Mouse (Mus musculus) thymus, postnatal 10 days (tissue): ENCODE results near the gene I830077J02Rik.
"Not testable (repeated sequence)": the region's sequence is repeated elsewhere in the genome, so short reads cannot be mapped to it uniquely, and the experiment has no call there.

Experiments used
- DNase-seq, 2 experiments: peaks; one replicate each; pipeline ENCODE4 v3.0.0; 2021; ENCODE audit warnings: low spot score in 2 of 2

Gene I830077J02Rik

DNA sequence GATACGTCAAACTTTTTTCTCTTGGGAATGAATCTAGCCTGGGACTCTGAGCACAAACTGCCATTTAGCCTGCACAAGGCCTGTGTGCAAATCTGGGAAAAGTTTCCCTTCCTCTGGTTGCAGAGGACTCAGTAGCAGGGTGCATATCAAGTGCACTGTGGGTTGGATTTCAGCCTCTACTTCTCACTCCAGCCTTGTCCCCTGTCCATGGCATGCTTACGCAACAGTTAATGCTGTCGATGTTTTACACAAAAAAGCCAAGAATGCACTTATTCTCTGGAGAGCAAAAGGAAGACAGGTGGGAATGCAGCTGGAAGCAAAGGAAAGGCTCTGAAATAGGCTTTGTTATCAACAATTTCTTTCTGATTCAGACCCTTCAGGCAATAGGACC, 14.1 kb downstream of the I830077J02Rik start:
- DNase-seq: no peak

DNA sequence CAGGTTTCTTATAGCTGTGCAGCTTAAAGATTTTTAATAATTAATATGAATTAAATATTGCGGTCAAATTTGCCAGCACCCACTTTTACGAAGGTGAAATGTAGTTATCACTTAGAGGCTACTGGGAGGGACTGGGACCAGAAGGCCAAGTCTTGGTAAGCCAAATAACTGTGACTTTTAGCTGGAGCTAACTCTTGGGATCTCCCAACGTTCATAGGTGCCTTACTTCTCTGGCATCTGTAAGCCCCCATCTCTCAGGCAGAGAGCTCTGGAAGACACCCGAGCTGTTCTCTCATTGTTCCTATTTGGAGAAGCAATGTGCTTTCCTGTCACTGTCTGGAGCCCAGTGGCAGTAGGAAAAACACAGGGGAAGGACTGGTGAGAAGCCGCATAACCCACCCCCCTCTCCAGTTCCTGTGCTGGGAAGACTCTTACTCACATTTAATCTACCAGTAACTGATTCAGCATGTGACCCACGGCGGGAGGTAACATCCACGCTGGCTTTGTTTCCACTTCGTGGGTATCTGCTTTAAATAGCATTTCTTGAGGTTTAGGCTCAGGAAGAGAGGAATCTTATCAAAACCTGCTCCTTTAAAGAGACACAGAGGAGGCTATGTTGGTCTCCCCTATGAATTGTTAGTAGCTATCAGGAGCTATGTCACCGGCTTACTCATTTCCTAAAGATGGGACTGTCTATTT, 14.7 kb downstream of the I830077J02Rik start:
- no peak for DNase-seq

DNA sequence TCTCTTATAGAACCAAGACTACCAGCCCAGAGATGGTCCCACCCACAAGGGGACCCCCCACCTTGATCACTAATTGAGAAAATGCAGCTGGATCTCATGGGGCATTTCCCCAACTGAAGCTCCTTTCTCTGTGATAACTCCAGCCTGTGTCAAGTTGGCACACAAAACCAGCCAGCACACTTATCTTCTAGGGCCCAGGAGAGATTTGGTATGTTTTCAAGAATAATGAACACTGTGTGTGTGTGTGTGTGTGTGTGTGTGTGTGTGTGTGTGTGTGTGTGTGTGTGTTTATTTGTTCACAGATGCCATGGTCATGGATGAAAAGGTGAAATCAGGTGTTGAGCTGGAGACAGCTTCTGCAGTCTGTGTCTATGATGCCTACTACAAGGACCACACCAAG, 16.0 kb downstream of the I830077J02Rik start:
- DNase-seq: not testable (repeated sequence)

DNA sequence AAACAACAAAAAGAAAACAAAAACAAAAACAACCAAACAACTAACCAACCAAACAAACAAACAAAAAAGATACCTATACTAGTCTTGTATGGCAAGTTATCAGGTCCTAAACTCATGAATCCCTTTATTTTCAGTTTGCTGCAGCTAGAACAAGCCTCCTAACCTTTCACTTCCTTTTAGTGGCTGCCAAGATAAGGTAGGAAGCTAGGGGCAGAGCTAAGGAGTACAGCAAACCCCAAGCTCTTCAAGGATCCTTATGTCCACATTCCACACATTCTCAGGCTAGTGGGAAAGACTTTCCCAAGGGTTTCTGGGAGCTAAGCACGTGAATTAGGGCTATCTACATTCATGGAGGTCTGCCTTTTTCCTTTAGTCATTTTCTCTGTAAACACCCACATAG, 17.2 kb downstream of the I830077J02Rik start:
- DNase-seq: no peak

DNA sequence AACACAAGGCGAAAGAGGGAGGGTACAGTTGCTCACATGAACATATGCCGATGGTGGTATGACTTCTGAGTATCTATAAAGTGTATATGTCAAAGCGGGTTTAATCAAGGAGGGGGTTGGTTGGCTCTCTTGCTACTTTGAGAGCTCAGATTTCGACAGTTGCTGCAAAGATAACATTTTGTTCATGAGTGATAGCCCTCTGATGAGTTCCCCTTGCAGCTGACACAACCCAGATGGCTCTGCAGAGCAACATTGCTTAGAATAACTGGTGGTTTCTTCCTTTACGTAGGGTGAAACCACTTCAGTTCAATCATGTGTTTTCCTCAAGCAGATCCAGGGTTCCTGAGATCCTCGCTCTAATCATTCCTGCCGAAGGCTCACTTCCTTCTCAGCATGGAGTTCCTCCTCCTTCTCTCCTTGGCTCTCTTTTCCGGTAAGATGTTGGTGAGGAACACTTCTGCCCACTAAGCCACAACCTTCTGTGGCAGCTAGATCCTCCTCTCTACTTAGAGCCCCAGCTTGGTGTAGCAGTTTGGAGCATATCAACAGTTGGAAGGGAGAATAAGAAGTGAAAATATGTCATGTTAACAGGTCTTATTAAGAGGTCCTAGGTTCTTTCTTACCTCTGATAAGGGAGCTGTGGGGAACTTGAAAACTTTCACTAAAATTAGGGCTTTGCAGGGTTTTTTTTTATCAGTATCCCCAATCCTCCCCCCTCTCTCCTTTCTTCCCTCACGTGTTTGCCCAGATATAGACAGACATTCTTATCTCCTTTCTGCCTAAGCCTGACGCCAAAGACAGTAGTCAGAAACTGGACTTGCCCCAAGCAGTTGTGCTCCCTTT, 18.4 kb downstream of the I830077J02Rik start:
- no peak for DNase-seq

DNA sequence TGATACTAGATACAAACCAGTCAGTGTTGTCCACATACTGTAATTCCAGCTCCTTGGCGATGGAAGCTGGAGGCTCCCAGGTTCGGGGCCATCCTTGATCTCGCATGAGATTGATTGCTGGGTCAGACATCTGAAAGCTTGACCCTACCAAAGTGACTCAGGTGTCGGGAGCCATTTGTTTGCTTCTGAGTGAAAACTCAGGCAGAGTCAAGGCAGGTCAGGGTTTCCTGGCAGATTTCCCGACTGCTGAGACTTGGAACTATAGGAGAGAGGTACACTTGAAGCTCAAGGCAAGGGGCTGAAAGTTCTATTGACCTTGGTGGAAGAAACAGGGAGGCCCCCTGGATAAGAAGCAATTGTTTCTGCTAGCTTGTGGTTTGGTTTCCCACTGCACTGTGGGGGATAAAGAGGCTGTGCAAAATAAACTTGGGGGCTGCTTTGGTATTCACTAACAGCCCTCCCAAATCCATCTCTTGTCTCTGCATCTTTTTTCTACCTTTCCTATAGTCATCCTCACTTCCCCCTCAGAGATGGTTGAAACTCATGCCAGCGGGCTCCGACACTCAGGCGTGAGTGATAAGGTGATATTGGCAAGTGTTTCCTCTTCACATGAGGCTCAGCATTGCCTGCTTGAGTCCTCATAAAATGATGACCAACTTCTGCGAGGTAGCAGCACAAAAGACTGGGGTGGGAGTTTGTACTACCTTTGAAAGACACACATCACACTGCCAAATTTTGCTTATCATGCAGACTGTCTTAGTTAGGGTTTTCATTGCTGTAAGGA, 20.2 kb downstream of the I830077J02Rik start:
- DNase-seq: no peak

DNA sequence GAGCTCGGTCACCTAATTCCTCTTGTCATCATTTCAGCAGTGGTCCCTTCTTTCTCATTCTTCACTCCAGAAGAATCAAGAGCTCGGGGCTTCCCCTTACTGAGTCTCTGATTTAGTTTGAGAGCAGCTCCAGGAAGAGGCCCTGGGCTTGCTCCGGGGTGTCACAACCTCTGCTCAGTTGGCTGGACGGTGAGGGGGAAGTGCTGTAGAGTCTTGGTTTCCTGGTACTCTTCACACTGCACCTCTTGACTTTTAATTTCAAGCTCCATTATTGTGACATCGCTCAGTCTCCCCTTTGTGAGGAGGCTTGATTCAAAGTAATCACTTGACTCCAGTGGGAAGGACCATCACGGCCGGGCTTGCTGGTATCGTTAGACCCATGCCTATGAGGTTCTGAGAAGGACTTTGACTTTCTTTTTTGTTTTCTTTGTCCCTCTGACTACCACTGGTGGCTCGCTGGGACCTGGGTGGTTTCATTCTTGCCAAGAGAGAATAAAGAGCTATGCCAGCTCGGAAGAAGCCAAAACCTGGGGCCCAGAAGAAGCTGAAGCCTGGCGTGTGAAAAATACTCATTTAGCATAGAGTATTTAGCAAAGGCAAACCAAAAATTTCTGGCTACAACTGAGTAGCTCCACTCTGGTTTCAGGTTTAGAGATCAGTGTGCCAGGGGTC, 21.8 kb downstream of the I830077J02Rik start:
- peak in 1 of 2 experiments; percentile 31 for DNase-seq

DNA sequence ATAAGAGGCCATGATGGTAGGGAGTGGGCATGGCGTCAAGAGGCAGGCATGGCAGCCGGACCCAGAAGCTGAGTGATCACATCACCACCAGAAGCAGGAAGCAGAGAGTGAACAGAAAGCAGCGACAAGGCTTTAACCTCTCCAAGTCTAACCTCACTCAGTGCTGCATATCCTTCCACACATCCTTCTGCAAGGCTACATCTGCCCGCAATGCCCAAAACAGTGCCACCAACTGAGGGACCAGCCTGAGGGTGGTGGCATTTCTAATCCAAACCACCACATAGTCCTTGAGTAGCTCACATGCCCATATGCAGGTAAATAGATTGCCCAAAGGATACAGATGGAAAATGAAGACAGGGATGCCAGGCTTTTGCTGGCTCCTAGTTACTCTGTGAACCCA, 23.5 kb downstream of the I830077J02Rik start:
- no peak for DNase-seq

DNA sequence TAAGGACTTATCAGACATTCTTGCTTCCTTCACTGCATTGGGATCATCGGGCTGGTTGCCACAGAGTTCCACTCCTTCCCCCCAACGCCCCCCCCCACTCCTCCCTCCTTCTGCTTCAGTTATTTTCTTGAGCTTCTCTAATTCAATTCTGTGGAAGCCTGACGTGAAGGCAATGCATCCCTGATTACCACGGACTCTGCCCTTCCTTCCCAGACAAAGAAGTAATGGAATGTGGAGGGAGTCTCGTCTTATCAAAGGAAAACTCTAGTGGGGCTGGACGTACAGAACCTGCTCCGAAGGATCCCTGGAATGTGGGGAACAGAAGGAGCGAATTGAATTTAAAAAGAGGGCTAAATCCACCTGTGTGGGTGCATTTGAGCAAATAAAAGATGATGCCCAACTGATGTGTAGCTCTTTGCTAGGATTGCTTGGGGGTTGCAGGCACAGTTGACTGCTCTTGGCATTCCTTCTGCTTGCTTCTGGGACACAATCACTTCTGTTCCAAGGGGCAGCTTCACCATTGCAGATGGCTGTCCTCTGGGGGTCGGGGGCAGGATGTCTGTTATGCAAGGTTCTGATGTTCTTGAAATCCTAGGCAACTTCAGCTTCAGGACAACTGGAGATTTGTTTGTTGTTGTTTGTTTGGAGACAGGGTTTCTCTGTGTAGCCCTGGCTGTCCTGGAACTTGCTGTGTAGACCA, 24.4 kb downstream of the I830077J02Rik start:
- no peak for DNase-seq

DNA sequence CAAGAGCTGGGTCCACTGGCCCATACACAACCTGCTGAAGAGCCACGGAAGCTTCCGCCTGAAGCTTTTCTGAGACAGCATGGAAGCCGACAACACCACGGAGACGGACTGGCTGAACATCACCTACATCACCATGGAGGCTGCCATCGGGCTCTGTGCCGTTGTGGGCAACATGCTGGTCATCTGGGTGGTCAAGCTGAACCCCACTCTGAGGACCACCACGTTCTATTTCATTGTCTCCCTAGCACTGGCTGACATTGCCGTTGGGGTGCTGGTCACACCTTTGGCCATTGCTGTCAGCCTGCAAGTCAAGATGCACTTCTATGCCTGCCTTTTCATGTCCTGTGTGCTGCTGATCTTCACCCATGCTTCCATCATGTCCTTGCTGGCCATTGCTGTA, 27.7 kb downstream of the I830077J02Rik start:
- DNase-seq: no peak

DNA sequence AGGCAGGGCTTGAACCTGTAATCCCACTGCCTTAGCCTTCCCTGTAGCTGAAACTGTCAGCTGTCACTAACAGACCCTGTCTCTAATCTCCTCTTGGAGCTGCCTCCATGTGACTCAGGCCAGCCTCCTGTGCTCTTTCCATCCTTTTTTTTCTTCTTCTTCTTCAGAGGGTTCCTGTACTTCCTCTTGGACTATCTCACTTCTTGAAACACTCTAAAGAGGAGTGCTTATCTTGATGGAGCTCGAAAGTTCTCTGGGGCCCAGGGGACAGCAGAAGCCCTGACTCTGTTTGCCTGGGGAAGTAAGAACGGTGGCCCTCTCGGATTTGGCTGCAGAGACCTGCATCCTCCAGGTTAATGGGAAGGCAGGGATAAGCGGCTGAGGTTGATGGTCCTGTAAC, 28.3 kb downstream of the I830077J02Rik start:
- no peak for DNase-seq

DNA sequence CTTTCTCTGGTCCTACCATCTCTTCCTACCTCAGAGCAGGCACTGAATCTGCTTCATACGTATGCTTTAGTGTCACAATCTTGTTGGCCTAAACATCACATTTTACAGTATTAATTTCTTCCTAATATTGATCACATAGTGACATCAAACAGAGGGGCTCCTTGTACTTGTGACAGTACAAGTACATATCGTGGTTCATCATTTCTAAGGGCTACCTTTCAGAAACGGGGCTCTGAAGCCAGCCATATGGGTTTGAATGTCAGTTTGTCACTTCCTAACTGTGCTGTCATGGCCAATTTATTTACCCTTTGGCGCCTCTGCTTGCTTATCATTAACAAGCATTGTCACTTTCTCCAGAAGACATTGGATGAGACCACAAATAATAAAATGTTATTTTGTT, 31.0 kb downstream of the I830077J02Rik start:
- no peak for DNase-seq

DNA sequence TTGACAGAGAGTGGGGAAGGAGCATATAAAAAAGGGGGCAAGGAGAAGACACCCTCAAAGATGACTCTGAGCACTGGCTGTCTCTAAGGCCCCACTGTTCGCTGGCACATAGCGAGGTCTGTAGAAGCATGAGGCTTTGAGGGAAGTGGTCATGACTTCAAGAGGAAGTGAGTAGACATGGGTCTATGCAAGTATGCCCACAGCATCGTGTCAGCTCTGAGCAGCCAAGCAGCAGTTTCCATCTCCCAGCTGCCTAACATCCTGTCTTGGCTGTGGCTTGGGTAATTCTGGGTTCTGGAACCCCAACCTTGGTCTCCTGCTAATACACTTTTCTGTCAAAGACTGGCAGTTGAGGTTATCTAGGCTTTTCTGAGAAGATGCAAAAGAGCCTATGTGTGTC, 31.7 kb downstream of the I830077J02Rik start:
- peak; percentile 7 to 14 for DNase-seq

DNA sequence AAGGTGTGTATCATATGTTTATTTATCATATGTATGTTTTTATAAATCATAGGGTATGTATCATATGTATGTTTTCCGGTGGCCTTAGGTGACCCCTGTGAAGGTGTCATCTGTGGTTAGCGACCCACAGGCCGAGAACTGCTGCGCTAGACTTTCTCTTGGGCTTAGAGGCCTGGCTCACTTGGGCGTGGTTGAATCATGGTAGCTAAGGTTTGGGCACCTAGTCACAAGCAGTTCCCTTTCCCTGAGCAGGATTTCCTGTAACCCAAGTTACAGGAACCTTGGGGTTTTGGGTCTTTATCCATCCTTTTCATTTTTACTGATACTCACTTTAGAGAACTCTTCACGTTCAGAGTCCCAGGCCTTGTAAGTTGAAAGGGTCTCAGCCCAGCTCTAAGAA, 32.2 kb downstream of the I830077J02Rik start:
- DNase-seq: no peak

DNA sequence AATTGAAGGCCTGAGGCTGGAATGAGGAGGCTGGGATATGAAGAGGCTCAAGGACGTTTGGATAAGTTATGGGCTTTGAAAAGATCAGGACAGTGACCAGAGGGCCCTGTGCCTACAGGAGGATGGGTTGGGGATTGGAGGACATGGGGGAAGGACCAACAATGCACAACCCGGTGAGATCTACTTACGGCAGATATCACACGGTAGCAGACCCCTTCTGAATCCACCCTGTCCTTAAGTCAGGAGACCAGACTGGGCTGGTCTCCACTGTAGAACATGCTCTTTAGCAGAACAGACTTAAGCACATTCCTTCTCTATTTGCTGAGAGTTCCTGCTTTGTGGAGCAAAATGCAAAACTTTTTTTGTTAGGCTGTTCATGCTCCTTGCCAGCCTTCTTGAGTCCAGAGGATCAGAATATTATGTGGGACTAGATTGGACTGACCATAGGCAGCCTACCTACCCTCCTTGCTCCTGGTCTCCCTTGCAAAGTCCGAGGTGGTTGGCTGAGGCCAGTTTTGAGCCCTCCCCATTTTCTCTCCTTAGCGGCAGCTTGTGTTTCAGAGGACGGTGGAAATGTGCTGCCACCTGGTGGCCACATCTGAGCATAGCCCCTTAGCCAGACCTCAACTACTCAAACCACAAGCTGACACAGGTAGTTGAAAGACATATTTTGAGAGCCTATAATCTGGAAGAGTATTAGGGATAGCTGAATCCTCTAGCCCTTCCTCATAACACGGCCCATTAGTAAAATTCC, 32.9 kb downstream of the I830077J02Rik start:
- DNase-seq: peak; percentile 73 to 83

DNA sequence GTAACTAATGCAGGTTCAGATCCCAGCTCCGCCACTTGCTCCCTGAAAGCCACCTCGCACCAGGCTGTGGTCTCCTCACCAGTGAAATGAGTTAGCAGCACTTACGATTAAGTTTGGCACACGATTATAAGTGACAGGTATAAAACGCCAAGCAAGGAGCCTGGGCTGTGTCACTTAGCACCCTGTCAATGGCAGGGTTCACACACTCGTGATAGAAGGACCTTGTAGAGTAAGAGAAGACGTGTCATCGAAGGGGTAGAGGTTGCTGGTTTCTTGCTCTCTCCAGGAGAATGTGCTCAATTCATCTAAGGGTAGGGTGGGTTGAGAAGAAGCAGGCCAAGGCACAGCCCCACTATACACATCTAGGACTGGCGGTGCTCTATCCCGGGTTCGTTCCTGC, 33.6 kb downstream of the I830077J02Rik start:
- no peak for DNase-seq

DNA sequence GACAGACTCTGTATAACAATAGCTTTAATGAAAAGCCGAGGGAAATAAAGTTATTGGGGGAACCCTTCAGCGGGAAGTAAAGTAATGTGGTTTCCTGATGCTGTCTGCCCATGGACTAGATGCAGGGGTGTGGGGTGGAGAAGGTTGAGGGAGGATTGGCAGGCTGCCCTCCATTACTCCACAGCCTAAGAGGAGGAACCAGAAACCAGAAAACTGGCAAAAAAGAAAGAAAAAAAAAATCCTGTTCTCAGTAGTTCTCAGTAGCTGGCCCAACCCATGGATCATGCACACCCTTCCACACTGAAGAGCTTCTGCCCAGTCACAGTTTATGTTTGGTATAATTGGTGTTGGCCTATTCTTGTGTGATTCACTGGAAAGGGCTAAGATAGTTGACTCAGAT, 34.1 kb downstream of the I830077J02Rik start:
- DNase-seq: no peak

DNA sequence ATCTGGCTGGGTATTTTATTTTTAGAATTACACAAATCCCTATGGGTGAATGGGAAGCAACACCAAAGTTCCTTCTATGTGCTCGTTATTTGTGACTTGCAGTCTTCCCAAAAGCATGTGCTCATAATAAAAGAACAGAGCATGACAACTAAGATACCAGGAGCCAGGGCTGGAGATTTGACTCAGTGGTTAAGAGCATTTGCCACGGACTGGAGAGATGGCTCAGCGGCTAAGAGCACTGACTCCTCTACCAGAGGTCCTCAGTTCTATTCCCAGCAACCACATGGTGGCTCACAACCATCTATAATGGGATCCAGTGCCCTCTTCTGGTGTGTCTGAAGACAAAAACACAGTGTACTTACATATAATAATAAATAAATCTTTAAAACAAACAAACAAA, 35.7 kb downstream of the I830077J02Rik start:
- no peak for DNase-seq

DNA sequence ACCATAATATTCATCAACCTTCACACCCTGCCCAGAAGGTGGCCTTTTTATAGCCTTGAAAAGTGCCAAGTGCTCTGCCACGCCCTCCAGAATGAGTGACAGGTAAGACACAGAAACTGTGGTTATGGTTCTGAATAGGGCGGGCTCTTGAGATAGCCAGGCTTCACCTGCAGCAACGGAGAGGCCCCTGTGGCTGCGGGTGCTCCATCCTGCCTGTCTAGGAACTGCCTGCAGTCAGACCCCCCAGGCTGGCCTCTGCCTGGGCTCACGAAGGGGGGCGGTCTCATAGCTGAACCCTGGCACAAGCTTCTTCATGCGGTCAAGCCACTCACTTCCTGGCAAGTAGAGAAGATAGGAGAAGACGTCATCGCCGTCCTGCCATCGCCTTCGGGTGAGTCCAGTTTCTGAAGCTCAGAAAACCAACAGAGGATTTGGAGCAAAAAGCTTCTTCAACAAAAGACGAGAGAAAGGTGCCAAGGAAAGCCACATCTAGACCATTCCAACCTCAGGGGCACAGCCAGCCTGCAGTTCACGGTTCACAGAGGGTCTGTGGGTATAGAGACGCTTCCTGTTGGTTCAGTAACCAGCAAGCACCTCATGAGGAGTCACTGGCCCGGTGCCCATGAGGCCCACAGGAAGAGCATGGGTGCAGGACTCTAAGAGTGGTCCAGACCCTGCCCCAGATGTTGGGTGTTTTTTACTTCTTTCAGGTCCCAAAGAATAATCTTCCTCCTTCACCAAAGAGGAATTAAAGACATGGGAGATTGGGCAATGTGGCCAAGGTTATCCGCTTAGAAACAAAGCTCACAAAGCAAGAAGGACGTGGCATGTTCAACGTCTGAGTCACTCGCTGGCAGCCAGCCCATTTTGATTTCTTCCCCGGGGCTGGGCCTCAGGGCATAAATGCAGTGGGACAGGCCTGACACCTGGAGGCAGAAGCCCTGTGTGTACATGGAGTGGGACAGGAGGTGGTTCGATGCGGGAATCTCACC, 37.6 kb downstream of the I830077J02Rik start:
- peak; percentile 79 to 81 for DNase-seq
